Mouse (Mus musculus): ENCODE measurements around the gene Poc5. TPM values are rescaled to one million over a fixed set of nuclear protein-coding genes. Genes with fewer than 3 reads are reported as not detected.

Gene Poc5
- polyA plus RNA-seq, 1 experiment: not detected

- WGBS: 96% methylated on average over 12 of the region's 12 CpGs
- Histone ChIP-seq H3K4me1 (ENCODE audit: control insufficient read depth, insufficient read depth, low read length) (peaks cover 18% of the 10 kb centered on the region), H3K27ac (ENCODE audit: insufficient read depth, low read depth, low read length) (no peak overlapping the region), H3K4me3 (ENCODE audit: insufficient read depth, low read depth, low read length) (no peak overlapping the region)
- TF ChIP-seq CTCF (IDR thresholded peaks at IDR 0.05; ENCODE audit: insufficient read depth, low read depth, low read length) (no peak), POLR2A (IDR thresholded peaks at IDR 0.05; ENCODE audit: insufficient read depth, low read depth, low read length) (no peak)
Measured at GRCm38 (mm10) chr13:96424496-96425274, 36.6 kb downstream of the Poc5 start.

- no peak overlapping the region for H3K27ac ChIP-seq (ENCODE audit: insufficient read depth, low read depth, low read length)
- TF ChIP-seq CTCF (IDR thresholded peaks at IDR 0.05; ENCODE audit: insufficient read depth, low read depth, low read length): no peak
- TF ChIP-seq POLR2A (IDR thresholded peaks at IDR 0.05; ENCODE audit: insufficient read depth, low read depth, low read length): no peak
- no peak overlapping the region for H3K4me3 ChIP-seq (ENCODE audit: insufficient read depth, low read depth, low read length)
- H3K4me1 ChIP-seq (ENCODE audit: control insufficient read depth, insufficient read depth, low read length): peaks cover 18% of the 10 kb centered on the region
- WGBS: 15% methylated on average over 3 of the region's 3 CpGs
Measured at GRCm38 (mm10) chr13:96426044-96426443, 38.0 kb downstream of the Poc5 start.

DNA sequence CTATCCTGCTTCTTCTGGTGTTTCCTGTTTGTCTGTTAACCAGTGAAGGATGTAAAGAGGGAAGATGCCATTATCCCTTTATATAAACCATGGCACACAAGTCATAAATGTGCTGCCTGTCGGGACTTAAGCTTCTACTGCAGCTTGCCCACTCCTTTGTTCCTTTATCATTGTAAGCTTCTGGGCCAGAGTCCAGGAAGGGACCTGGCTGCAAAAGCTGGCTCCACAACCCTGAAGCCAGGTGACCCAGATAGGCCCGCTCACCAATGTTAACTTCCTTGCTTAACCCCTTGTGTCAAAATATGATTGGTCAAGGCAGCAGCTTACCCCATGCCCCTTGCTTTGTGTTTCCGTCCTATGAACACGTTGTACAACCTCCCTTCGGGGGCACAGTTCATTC is 40.4 kb downstream of the Poc5 start:
- WGBS: 79% methylated on average over 5 of the region's 5 CpGs
- Histone ChIP-seq H3K27ac (ENCODE audit: insufficient read depth, low read depth, low read length) (no peak overlapping the region), H3K4me3 (ENCODE audit: insufficient read depth, low read depth, low read length) (no peak overlapping the region), H3K4me1 (ENCODE audit: control insufficient read depth, insufficient read depth, low read length) (peaks cover 18% of the 10 kb centered on the region)
- no peak for TF ChIP-seq POLR2A (IDR thresholded peaks at IDR 0.05; ENCODE audit: insufficient read depth, low read depth, low read length)
- TF ChIP-seq CTCF (IDR thresholded peaks at IDR 0.05; ENCODE audit: insufficient read depth, low read depth, low read length): no peak

DNA sequence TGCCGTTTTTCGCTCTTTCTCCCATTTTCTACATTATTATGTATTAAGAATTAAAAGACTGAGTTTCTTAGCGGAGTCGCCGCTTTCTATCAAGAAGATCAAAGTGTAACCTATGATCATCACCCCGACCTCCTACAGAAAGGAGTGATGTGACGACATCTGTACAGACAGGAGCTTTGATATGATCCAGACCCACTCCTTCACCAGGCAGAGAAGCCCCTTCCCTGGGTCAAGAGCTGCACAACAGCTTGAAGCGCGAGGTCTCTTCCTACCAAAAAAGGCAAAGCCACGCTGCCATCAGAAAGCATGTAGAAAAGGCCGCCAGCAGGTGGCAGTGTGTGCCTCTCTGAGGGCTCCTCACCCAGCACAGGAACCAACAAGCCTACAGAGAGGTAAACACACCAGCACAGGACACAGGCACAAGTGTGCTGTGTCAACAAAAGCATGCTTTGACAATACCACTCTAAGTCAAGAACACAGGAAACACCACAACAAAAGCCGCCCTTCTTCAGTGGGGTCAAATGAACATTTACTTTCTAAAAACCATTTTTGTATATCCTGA is 43.6 kb downstream of the Poc5 start:
- 40% methylated on average over 12 of the region's 12 CpGs for WGBS
- Histone ChIP-seq H3K4me1 (ENCODE audit: control insufficient read depth, insufficient read depth, low read length) (peaks cover 5% of the 10 kb centered on the region; the same call in 1 of the 2 replicates), H3K4me3 (ENCODE audit: insufficient read depth, low read depth, low read length) (no peak overlapping the region), H3K27ac (ENCODE audit: insufficient read depth, low read depth, low read length) (no peak overlapping the region)
- TF ChIP-seq CTCF (IDR thresholded peaks at IDR 0.05; ENCODE audit: insufficient read depth, low read depth, low read length) (peak; percentile 85), POLR2A (IDR thresholded peaks at IDR 0.05; ENCODE audit: insufficient read depth, low read depth, low read length) (no peak)

GRCm38 (mm10) chr13:96432376-96432811 is 44.3 kb downstream of the Poc5 start:
- Histone ChIP-seq H3K27ac (ENCODE audit: insufficient read depth, low read depth, low read length) (no peak overlapping the region), H3K4me1 (ENCODE audit: control insufficient read depth, insufficient read depth, low read length) (peaks cover 4% of the 10 kb centered on the region; the same call in 1 of the 2 replicates), H3K4me3 (ENCODE audit: insufficient read depth, low read depth, low read length) (no peak overlapping the region)
- 82% methylated on average over 3 of the region's 3 CpGs for WGBS
- TF ChIP-seq POLR2A (IDR thresholded peaks at IDR 0.05; ENCODE audit: insufficient read depth, low read depth, low read length) (no peak), CTCF (IDR thresholded peaks at IDR 0.05; ENCODE audit: insufficient read depth, low read depth, low read length) (no peak)

- Histone ChIP-seq H3K4me3 (ENCODE audit: insufficient read depth, low read depth, low read length) (no peak overlapping the region), H3K27ac (ENCODE audit: insufficient read depth, low read depth, low read length) (no peak overlapping the region), H3K4me1 (ENCODE audit: control insufficient read depth, insufficient read depth, low read length) (peaks cover 2% of the 10 kb centered on the region; the same call in 1 of the 2 replicates)
- 93% methylated on average over 6 of the region's 6 CpGs for WGBS
- TF ChIP-seq POLR2A (IDR thresholded peaks at IDR 0.05; ENCODE audit: insufficient read depth, low read depth, low read length) (no peak), CTCF (IDR thresholded peaks at IDR 0.05; ENCODE audit: insufficient read depth, low read depth, low read length) (no peak)
Measured at GRCm38 (mm10) chr13:96433041-96433440, 44.9 kb downstream of the Poc5 start.

GRCm38 (mm10) chr13:96433648-96434190 is 45.6 kb downstream of the Poc5 start:
- WGBS: 92% methylated on average over 11 of the region's 11 CpGs
- Histone ChIP-seq H3K4me3 (ENCODE audit: insufficient read depth, low read depth, low read length) (no peak overlapping the region), H3K27ac (ENCODE audit: insufficient read depth, low read depth, low read length) (no peak overlapping the region), H3K4me1 (ENCODE audit: control insufficient read depth, insufficient read depth, low read length) (peaks cover 2% of the 10 kb centered on the region; the same call in 1 of the 2 replicates)
- no peak for TF ChIP-seq CTCF (IDR thresholded peaks at IDR 0.05; ENCODE audit: insufficient read depth, low read depth, low read length)
- no peak for TF ChIP-seq POLR2A (IDR thresholded peaks at IDR 0.05; ENCODE audit: insufficient read depth, low read depth, low read length)

- H3K4me3 ChIP-seq (ENCODE audit: insufficient read depth, low read depth, low read length): no peak overlapping the region
- H3K4me1 ChIP-seq (ENCODE audit: control insufficient read depth, insufficient read depth, low read length): peaks cover 2% of the 10 kb centered on the region; the same call in 1 of the 2 replicates
- 64% methylated on average over 5 of the region's 5 CpGs for WGBS
- TF ChIP-seq POLR2A (IDR thresholded peaks at IDR 0.05; ENCODE audit: insufficient read depth, low read depth, low read length) (no peak), CTCF (IDR thresholded peaks at IDR 0.05; ENCODE audit: insufficient read depth, low read depth, low read length) (no peak)
- H3K27ac ChIP-seq (ENCODE audit: insufficient read depth, low read depth, low read length): no peak overlapping the region
Measured at GRCm38 (mm10) chr13:96434899-96435331, 46.8 kb downstream of the Poc5 start.

GRCm38 (mm10) chr13:96435793-96436192 is 47.7 kb downstream of the Poc5 start:
- H3K27ac ChIP-seq (ENCODE audit: insufficient read depth, low read depth, low read length): no peak overlapping the region
- peaks cover 2% of the 10 kb centered on the region; the same call in 1 of the 2 replicates for H3K4me1 ChIP-seq (ENCODE audit: control insufficient read depth, insufficient read depth, low read length)
- no peak overlapping the region for H3K4me3 ChIP-seq (ENCODE audit: insufficient read depth, low read depth, low read length)
- no peak for TF ChIP-seq POLR2A (IDR thresholded peaks at IDR 0.05; ENCODE audit: insufficient read depth, low read depth, low read length)
- TF ChIP-seq CTCF (IDR thresholded peaks at IDR 0.05; ENCODE audit: insufficient read depth, low read depth, low read length): no peak
- WGBS: 49% methylated on average over 13 of the region's 13 CpGs

All from olfactory bulb, adult 2 months (tissue).